Mouse (Mus musculus): ENCODE data around the gene Lin7a. TPM values are rescaled to one million over a fixed set of nuclear protein-coding genes. Genes with fewer than 3 reads are reported as not detected.

Gene Lin7a
- polyA plus RNA-seq, 1 experiment from 2014 or later = 26.1 TPM

- ATAC-seq (ENCODE audit: insufficient read depth, low FRiP score, low TSS enrichment) = peak; percentile 42; the same call in 1 of the 2 replicates
- no peaks in the 10 kb centered on the region for H3K27me3 ChIP-seq (ENCODE audit: control insufficient read depth, insufficient read depth, low read length)
These were observed 112.3 kb downstream of the Lin7a start for GRCm38 (mm10) chr10:107383825-107384224.

DNA sequence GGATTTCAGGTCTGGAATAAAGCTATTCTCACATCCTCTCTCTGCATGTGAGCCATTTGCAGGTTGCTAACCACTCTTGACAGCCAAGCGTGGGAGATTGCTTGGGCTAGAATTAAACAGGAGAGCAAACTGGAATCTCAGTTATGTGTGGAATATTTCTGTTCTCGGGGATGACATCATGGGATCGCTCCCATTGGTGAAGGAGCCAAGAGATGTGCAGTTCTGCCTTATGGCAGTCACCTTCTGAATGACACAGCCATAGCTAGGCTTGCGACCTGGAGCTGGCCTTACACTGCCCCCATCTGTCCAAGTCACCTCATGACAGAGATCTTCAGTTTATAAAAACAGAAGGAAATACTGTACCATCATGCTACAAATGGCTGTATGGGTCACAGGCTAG is 118.0 kb downstream of the Lin7a start:
- H3K27ac ChIP-seq (ENCODE audit: low read depth, low read length) = no peak overlapping the region
- no peaks in the 10 kb centered on the region for H3K36me3 ChIP-seq (ENCODE audit: control insufficient read depth, insufficient read depth, low read length)
- DNase-seq (ENCODE audit: low spot score) (peak; percentile 36), ATAC-seq (ENCODE audit: insufficient read depth, low FRiP score, low TSS enrichment) (peak; percentile 70; the same call in 1 of the 2 replicates)
- H3K27me3 ChIP-seq (ENCODE audit: control insufficient read depth, insufficient read depth, low read length) = no peaks in the 10 kb centered on the region
- H3K9me3 ChIP-seq (ENCODE audit: control insufficient read depth, low read length) = no peaks in the 10 kb centered on the region
- no peak overlapping the region for H3K4me2 ChIP-seq (ENCODE audit: low read depth)
- WGBS = 55% methylated on average over 4 of the region's 4 CpGs
- no peak overlapping the region for H3K4me3 ChIP-seq (ENCODE audit: low read depth, low read length)
- no peak overlapping the region for H3K9ac ChIP-seq (ENCODE audit: low read length)
- H3K4me1 ChIP-seq (ENCODE audit: control insufficient read depth, insufficient read depth, low read length) = no peaks in the 10 kb centered on the region

More at GRCm38 (mm10) chr10:107383825-107384224, 112.3 kb downstream of the Lin7a start:
- Histone ChIP-seq H3K9me3 (ENCODE audit: control insufficient read depth, low read length) (no peaks in the 10 kb centered on the region), H3K27ac (ENCODE audit: low read depth, low read length) (no peak overlapping the region), H3K4me2 (ENCODE audit: low read depth) (no peak overlapping the region), H3K4me3 (ENCODE audit: low read depth, low read length) (no peak overlapping the region), H3K9ac (ENCODE audit: low read length) (no peak overlapping the region), H3K36me3 (ENCODE audit: control insufficient read depth, insufficient read depth, low read length) (no peaks in the 10 kb centered on the region), H3K4me1 (ENCODE audit: control insufficient read depth, insufficient read depth, low read length) (peaks cover 3% of the 10 kb centered on the region; the same call in 1 of the 2 replicates)
- DNase-seq (ENCODE audit: low spot score) = no peak

DNA sequence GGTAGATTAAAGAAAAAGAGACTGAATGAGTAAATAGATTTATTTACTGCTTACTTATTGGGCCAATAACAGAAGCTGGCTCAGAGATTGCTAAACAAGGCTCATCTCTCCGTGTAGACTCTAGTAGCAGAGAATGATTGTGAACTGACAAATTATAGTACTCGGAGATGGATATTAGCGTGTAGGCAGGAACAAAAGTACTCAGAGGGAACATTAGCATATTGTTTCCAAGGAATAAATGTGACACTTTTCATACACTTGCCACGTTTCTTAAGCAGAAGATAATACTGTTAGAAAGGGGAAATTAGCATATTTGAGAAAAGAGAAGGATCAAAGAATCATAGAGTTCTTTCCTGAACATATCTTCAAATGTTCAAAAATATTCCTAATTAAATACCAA is 133.9 kb downstream of the Lin7a start:
- ATAC-seq (ENCODE audit: insufficient read depth, low FRiP score, low TSS enrichment) (no peak), DNase-seq (ENCODE audit: low spot score) (no peak)
- Histone ChIP-seq H3K4me3 (ENCODE audit: low read depth, low read length) (no peak overlapping the region), H3K4me1 (ENCODE audit: control insufficient read depth, insufficient read depth, low read length) (no peaks in the 10 kb centered on the region), H3K4me2 (ENCODE audit: low read depth) (no peak overlapping the region), H3K9me3 (ENCODE audit: control insufficient read depth, low read length) (no peaks in the 10 kb centered on the region), H3K27ac (ENCODE audit: low read depth, low read length) (no peak overlapping the region), H3K27me3 (ENCODE audit: control insufficient read depth, insufficient read depth, low read length) (no peaks in the 10 kb centered on the region), H3K9ac (ENCODE audit: low read length) (no peak overlapping the region), H3K36me3 (ENCODE audit: control insufficient read depth, insufficient read depth, low read length) (no peaks in the 10 kb centered on the region)
- 84% methylated on average over 4 of the region's 4 CpGs for WGBS

- 93% methylated on average over 14 of the region's 14 CpGs for WGBS
- H3K36me3 ChIP-seq (ENCODE audit: control insufficient read depth, insufficient read depth, low read length) = no peaks in the 10 kb centered on the region
- no peaks in the 10 kb centered on the region for H3K4me1 ChIP-seq (ENCODE audit: control insufficient read depth, insufficient read depth, low read length)
- DNase-seq (ENCODE audit: low spot score) (no peak), ATAC-seq (ENCODE audit: insufficient read depth, low FRiP score, low TSS enrichment) (no peak)
- no peak overlapping the region for H3K4me3 ChIP-seq (ENCODE audit: low read depth, low read length)
- no peaks in the 10 kb centered on the region for H3K27me3 ChIP-seq (ENCODE audit: control insufficient read depth, insufficient read depth, low read length)
- H3K4me2 ChIP-seq (ENCODE audit: low read depth) = no peak overlapping the region
- no peak overlapping the region for H3K9ac ChIP-seq (ENCODE audit: low read length)
- H3K27ac ChIP-seq (ENCODE audit: low read depth, low read length) = no peak overlapping the region
- H3K9me3 ChIP-seq (ENCODE audit: control insufficient read depth, low read length) = no peaks in the 10 kb centered on the region
These were observed 146.8 kb downstream of the Lin7a start for GRCm38 (mm10) chr10:107418306-107418705.

- Histone ChIP-seq H3K9me3 (ENCODE audit: control insufficient read depth, low read length) (no peaks in the 10 kb centered on the region), H3K9ac (ENCODE audit: low read length) (no peak overlapping the region), H3K36me3 (ENCODE audit: control insufficient read depth, insufficient read depth, low read length) (no peaks in the 10 kb centered on the region), H3K4me3 (ENCODE audit: low read depth, low read length) (no peak overlapping the region), H3K27ac (ENCODE audit: low read depth, low read length) (no peak overlapping the region), H3K27me3 (ENCODE audit: control insufficient read depth, insufficient read depth, low read length) (no peaks in the 10 kb centered on the region), H3K4me2 (ENCODE audit: low read depth) (no peak overlapping the region), H3K4me1 (ENCODE audit: control insufficient read depth, insufficient read depth, low read length) (no peaks in the 10 kb centered on the region)
- no peak for ATAC-seq (ENCODE audit: insufficient read depth, low FRiP score, low TSS enrichment)
- WGBS = 74% methylated on average over 5 of the region's 5 CpGs
- DNase-seq (ENCODE audit: low spot score) = no peak
These were observed 165.5 kb downstream of the Lin7a start for GRCm38 (mm10) chr10:107436967-107437366.

GRCm38 (mm10) chr10:107442781-107443180 is 171.3 kb downstream of the Lin7a start:
- 14% methylated on average over 4 of the region's 4 CpGs for WGBS
- Histone ChIP-seq H3K4me2 (ENCODE audit: low read depth) (no peak overlapping the region), H3K27me3 (ENCODE audit: control insufficient read depth, insufficient read depth, low read length) (no peaks in the 10 kb centered on the region), H3K4me3 (ENCODE audit: low read depth, low read length) (no peak overlapping the region), H3K9ac (ENCODE audit: low read length) (no peak overlapping the region), H3K36me3 (ENCODE audit: control insufficient read depth, insufficient read depth, low read length) (no peaks in the 10 kb centered on the region), H3K27ac (ENCODE audit: low read depth, low read length) (no peak overlapping the region), H3K4me1 (ENCODE audit: control insufficient read depth, insufficient read depth, low read length) (no peaks in the 10 kb centered on the region), H3K9me3 (ENCODE audit: control insufficient read depth, low read length) (no peaks in the 10 kb centered on the region)
- DNase-seq (ENCODE audit: low spot score) = no peak
- ATAC-seq (ENCODE audit: insufficient read depth, low FRiP score, low TSS enrichment) = peak; percentile 35; the same call in 1 of the 2 replicates

- H3K36me3 ChIP-seq (ENCODE audit: control insufficient read depth, insufficient read depth, low read length) = no peaks in the 10 kb centered on the region
- H3K4me2 ChIP-seq (ENCODE audit: low read depth) = no peak overlapping the region
- no peak overlapping the region for H3K27ac ChIP-seq (ENCODE audit: low read depth, low read length)
- WGBS = 85% methylated on average over 5 of the region's 5 CpGs
- DNase-seq (ENCODE audit: low spot score) (no peak), ATAC-seq (ENCODE audit: insufficient read depth, low FRiP score, low TSS enrichment) (no peak)
- H3K27me3 ChIP-seq (ENCODE audit: control insufficient read depth, insufficient read depth, low read length) = no peaks in the 10 kb centered on the region
- no peak overlapping the region for H3K4me3 ChIP-seq (ENCODE audit: low read depth, low read length)
- no peak overlapping the region for H3K9ac ChIP-seq (ENCODE audit: low read length)
- no peaks in the 10 kb centered on the region for H3K9me3 ChIP-seq (ENCODE audit: control insufficient read depth, low read length)
- H3K4me1 ChIP-seq (ENCODE audit: control insufficient read depth, insufficient read depth, low read length) = no peaks in the 10 kb centered on the region
These were observed 178.2 kb downstream of the Lin7a start for GRCm38 (mm10) chr10:107449496-107450330.

- Histone ChIP-seq H3K36me3 (ENCODE audit: control insufficient read depth, insufficient read depth, low read length) (no peaks in the 10 kb centered on the region), H3K4me2 (ENCODE audit: low read depth) (no peak overlapping the region), H3K4me3 (ENCODE audit: low read depth, low read length) (no peak overlapping the region), H3K27ac (ENCODE audit: low read depth, low read length) (no peak overlapping the region), H3K9ac (ENCODE audit: low read length) (no peak overlapping the region), H3K4me1 (ENCODE audit: control insufficient read depth, insufficient read depth, low read length) (no peaks in the 10 kb centered on the region), H3K27me3 (ENCODE audit: control insufficient read depth, insufficient read depth, low read length) (no peaks in the 10 kb centered on the region), H3K9me3 (ENCODE audit: control insufficient read depth, low read length) (no peaks in the 10 kb centered on the region)
- no peak for DNase-seq (ENCODE audit: low spot score)
- no peak for ATAC-seq (ENCODE audit: insufficient read depth, low FRiP score, low TSS enrichment)
- WGBS = 92% methylated on average over 7 of the region's 7 CpGs
These were observed 196.3 kb downstream of the Lin7a start for GRCm38 (mm10) chr10:107467819-107468218.
